Mouse (Mus musculus) myocyte (in vitro differentiated cells): Measurements from ENCODE around the gene Phf14.

Source experiments
- MYOD1 ChIP-seq, 3 experiments: IDR thresholded peaks; one replicate each; pipeline ENCODE4 v1.6.1; 2011; ENCODE audit warnings: control low read depth in 2 of 3, low read depth in 2 of 3, mild to moderate bottlenecking in 2 of 3, moderate library complexity in 1 of 3; ENCODE audit not compliant: insufficient read length in 2 of 3, control insufficient read depth in 1 of 3
- POLR2A ChIP-seq: IDR thresholded peaks from one replicate; pipeline ENCODE4 v1.6.1; 2011; ENCODE audit warnings: low read depth, mild to moderate bottlenecking, control low read depth, moderate library complexity; ENCODE audit not compliant: insufficient read length
- POLR2AphosphoS2 ChIP-seq: IDR thresholded peaks from one replicate; pipeline ENCODE4 v1.6.1; 2011; ENCODE audit warnings: low read depth, control low read depth; ENCODE audit not compliant: insufficient read length
- TCF12 ChIP-seq: IDR thresholded peaks from one replicate; pipeline ENCODE4 v1.6.1; 2011; ENCODE audit warnings: mild to moderate bottlenecking, control low read depth; ENCODE audit not compliant: poor library complexity, insufficient read depth, severe bottlenecking
- TCF3 ChIP-seq: IDR thresholded peaks from one replicate; pipeline ENCODE4 v1.6.1; 2011; ENCODE audit warnings: low read depth, control low read depth; ENCODE audit not compliant: insufficient read length
- USF1 ChIP-seq: IDR thresholded peaks from one replicate; pipeline ENCODE4 v1.6.1; 2011; ENCODE audit warnings: low read depth, mild to moderate bottlenecking, control low read depth, moderate library complexity

DNA sequence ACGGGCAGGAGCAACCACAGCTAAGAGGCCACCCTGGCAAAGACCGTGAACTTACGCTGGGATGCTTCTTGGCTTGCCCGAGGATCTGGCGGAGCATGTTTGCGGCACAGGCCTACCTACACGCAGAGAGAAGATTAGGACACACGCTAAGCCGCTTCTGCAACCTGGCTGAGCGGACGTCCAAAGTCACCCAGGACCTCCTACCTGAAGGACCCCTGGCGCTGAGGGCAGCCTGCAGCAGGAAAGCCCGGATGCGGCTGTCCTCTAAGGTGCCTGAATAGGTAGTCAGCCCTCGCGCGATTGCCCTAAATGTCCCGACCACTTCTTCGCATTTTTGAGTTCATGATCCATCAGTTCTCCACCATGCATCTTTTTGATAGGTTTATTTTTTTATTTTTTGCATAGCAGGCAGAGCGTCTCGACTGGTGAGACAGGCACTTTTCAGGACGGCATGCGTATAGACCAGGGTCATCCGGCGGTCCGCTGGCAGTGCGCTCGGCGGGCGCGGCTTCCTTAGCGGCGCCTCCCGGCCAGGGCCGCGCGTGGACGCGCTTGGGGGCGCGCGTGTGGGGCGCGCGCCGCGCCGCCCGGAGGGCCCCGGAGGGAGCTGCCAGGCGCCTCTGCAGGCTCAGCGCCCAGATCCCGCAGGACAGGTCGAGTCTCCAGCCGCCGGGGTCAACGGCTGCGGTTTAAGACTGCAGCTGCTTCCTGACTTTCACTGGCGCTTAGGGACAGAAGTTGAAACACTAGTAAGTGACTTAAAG lies at the start of gene Phf14, which contains the start of gene Ndufa4:
- TF ChIP-seq POLR2AphosphoS2 (peak; percentile 98), USF1 (no peak), POLR2A (peak; percentile 98), TCF12 (no peak), TCF3 (no peak), MYOD1 (IDR thresholded peaks at IDR 0.05; ENCODE audit: control insufficient read depth in 1 of 3, insufficient read length in 2 of 3, low read depth in 2 of 3) (peak; percentile 71 to 81 (median 73))
